Mouse (Mus musculus): ENCODE measurements around the gene Ccdc43. TPM values are rescaled to one million over a fixed set of nuclear protein-coding genes. Genes with fewer than 3 reads are reported as not detected.

Ccdc43 gene
- total and polyA plus RNA-seq, 3 experiments, result 6.8 to 22.8 (median 21.0) TPM

GRCm38 (mm10) chr11:102646226-102646625 lies 51.4 kb downstream of the Ccdc43 start:
- Histone ChIP-seq H3K27ac (no peak overlapping the region), H3K4me1 (ENCODE audit: control insufficient read depth, insufficient read depth, low read length) (peaks cover 2% of the 10 kb centered on the region), H3K4me3 (no peak overlapping the region), H3K9ac (ENCODE audit: low read depth, low read length) (no peak overlapping the region), H3K79me2 (replicated peaks; ENCODE audit: control insufficient read depth, insufficient read depth, low read length) (no peaks in the 10 kb centered on the region), H3K27me3 (ENCODE audit: control insufficient read depth, insufficient read depth, low read length) (no peaks in the 10 kb centered on the region), H3K36me3 (ENCODE audit: control insufficient read depth, insufficient read depth, low read length) (no peaks in the 10 kb centered on the region)
- intact Hi-C loops (cut with DNase I), result no loop called here
- WGBS, result 63% methylated on average over 13 of the region's 13 CpGs
- TF ChIP-seq CTCF (IDR thresholded peaks at IDR 0.05) (no peak), EP300 (IDR thresholded peaks at IDR 0.05; ENCODE audit: insufficient read depth, low read depth, low read length) (no peak), POLR2A (IDR thresholded peaks at IDR 0.05; ENCODE audit: insufficient read depth, low read depth, low read length) (no peak)
- DNase-seq, result no peak

- TF ChIP-seq CTCF (IDR thresholded peaks at IDR 0.05), result peak; percentile 34
- TF ChIP-seq POLR2A (IDR thresholded peaks at IDR 0.05; ENCODE audit: insufficient read depth, low read depth, low read length), result no peak
- TF ChIP-seq EP300 (IDR thresholded peaks at IDR 0.05; ENCODE audit: insufficient read depth, low read depth, low read length), result 0 out of 2 replicates have a peak, but pooled peaks have one; percentile 22
- no peak overlapping the region for H3K9ac ChIP-seq (ENCODE audit: low read depth, low read length)
- 30% methylated on average over 10 of the region's 10 CpGs for WGBS
- H3K27me3 ChIP-seq (ENCODE audit: control insufficient read depth, insufficient read depth, low read length), result no peaks in the 10 kb centered on the region
- H3K4me3 ChIP-seq, result no peak overlapping the region
- H3K79me2 ChIP-seq (replicated peaks; ENCODE audit: control insufficient read depth, insufficient read depth, low read length), result no peaks in the 10 kb centered on the region
- peak; percentile 58 to 66 for DNase-seq
- no peaks in the 10 kb centered on the region for H3K36me3 ChIP-seq (ENCODE audit: control insufficient read depth, insufficient read depth, low read length)
- H3K27ac ChIP-seq, result peak overlapping the region; percentile 41
- intact Hi-C loops (cut with DNase I), result no loop called here
- peaks cover 2% of the 10 kb centered on the region for H3K4me1 ChIP-seq (ENCODE audit: control insufficient read depth, insufficient read depth, low read length)
These were observed 53.6 kb downstream of the Ccdc43 start for GRCm38 (mm10) chr11:102643891-102644382.

- 39% methylated on average over 12 of the region's 12 CpGs for WGBS
- Histone ChIP-seq H3K27ac (no peak overlapping the region), H3K36me3 (ENCODE audit: control insufficient read depth, insufficient read depth, low read length) (no peaks in the 10 kb centered on the region), H3K4me1 (ENCODE audit: control insufficient read depth, insufficient read depth, low read length) (no peaks in the 10 kb centered on the region), H3K4me3 (no peak overlapping the region), H3K9ac (ENCODE audit: low read depth, low read length) (no peak overlapping the region), H3K27me3 (ENCODE audit: control insufficient read depth, insufficient read depth, low read length) (no peaks in the 10 kb centered on the region), H3K79me2 (replicated peaks; ENCODE audit: control insufficient read depth, insufficient read depth, low read length) (no peaks in the 10 kb centered on the region)
- peak in 1 of 2 experiments; percentile 25 for DNase-seq
- TF ChIP-seq CTCF (IDR thresholded peaks at IDR 0.05) (no peak), POLR2A (IDR thresholded peaks at IDR 0.05; ENCODE audit: insufficient read depth, low read depth, low read length) (no peak), EP300 (IDR thresholded peaks at IDR 0.05; ENCODE audit: insufficient read depth, low read depth, low read length) (no peak)
- intact Hi-C loops (cut with DNase I), result no loop called here
These were observed 60.7 kb downstream of the Ccdc43 start for GRCm38 (mm10) chr11:102636887-102637286.

Small RNA genes lying within 50 kb of the gene (microRNA-seq; reads per million reads assigned to microRNA genes)
- gene Gm22920, result 0 reads per million in 2 experiments

Other genes with a start within 250 kb of the Ccdc43 start
- gene Itga2b, start 227.7 kb downstream of the Ccdc43 start, total RNA-seq (2021), result 10 to 100 TPM in 1 of 2 experiments, 1 to 10 TPM in 1; 3.1 to 14.5 TPM
- gene Itga2b, start 227.7 kb downstream of the Ccdc43 start, polyA plus RNA-seq (2012; rRNA removed), result 3.5 and 6.9 TPM in 2 replicates
- 10 to 100 TPM; 14.8 to 18.0 TPM for gene Gpatch8, start 141.4 kb downstream of the Ccdc43 start, total RNA-seq (2021)
- gene Gpatch8, start 141.4 kb downstream of the Ccdc43 start, polyA plus RNA-seq (2012; rRNA removed), result 11.7 and 16.8 TPM in 2 replicates
- 1 to 10 TPM; 1.2 to 1.5 TPM for gene Gm11627, start 118.3 kb downstream of the Ccdc43 start, total RNA-seq (2021)
- gene Gm11627, start 118.3 kb downstream of the Ccdc43 start, polyA plus RNA-seq (2012; rRNA removed), result 4.0 and 4.9 TPM in 2 replicates
- gene Fzd2, start 93.4 kb downstream of the Ccdc43 start, total RNA-seq (2021), result 1 to 10 TPM; 2.6 to 2.8 TPM
- 7.2 and 10.0 TPM in 2 replicates for gene Fzd2, start 93.4 kb downstream of the Ccdc43 start, polyA plus RNA-seq (2012; rRNA removed)
- not detected for gene Meioc, start 34.1 kb downstream of the Ccdc43 start, total RNA-seq (2021)
- 0.09 TPM in 1 of 2 replicates, not detected in the other for gene Meioc, start 34.1 kb downstream of the Ccdc43 start, polyA plus RNA-seq (2012; rRNA removed)
- gene Adam11, start 63.7 kb upstream of the Ccdc43 start, total RNA-seq (2021), result 1 to 10 TPM; 3.4 to 4.9 TPM
- gene Adam11, start 63.7 kb upstream of the Ccdc43 start, polyA plus RNA-seq (2012; rRNA removed), result 10.1 and 12.5 TPM in 2 replicates
- 10 to 100 TPM; 19.4 to 23.4 TPM for gene Gjc1, start 121.9 kb upstream of the Ccdc43 start, total RNA-seq (2021)
- gene Gjc1, start 121.9 kb upstream of the Ccdc43 start, polyA plus RNA-seq (2012; rRNA removed), result 12.9 and 26.4 TPM in 2 replicates
- gene Higd1b, start 138.1 kb upstream of the Ccdc43 start, total RNA-seq (2021), result 10 to 100 TPM; 11.0 to 12.2 TPM
- gene Higd1b, start 138.1 kb upstream of the Ccdc43 start, polyA plus RNA-seq (2012; rRNA removed), result 15.2 and 21.6 TPM in 2 replicates
- gene Eftud2, start 183.2 kb upstream of the Ccdc43 start, total RNA-seq (2021), result 10 to 100 TPM; 36.0 to 37.4 TPM
- 44.9 and 62.6 TPM in 2 replicates for gene Eftud2, start 183.2 kb upstream of the Ccdc43 start, polyA plus RNA-seq (2012; rRNA removed)
- not detected for gene Ccdc103, start 183.4 kb upstream of the Ccdc43 start, total RNA-seq (2021)
- 0.18 and 0.20 TPM in 2 replicates for gene Ccdc103, start 183.4 kb upstream of the Ccdc43 start, polyA plus RNA-seq (2012; rRNA removed)
- not detected for gene Fam187a, start 187.4 kb upstream of the Ccdc43 start, total RNA-seq (2021)
- not detected in 2 replicates for gene Fam187a, start 187.4 kb upstream of the Ccdc43 start, polyA plus RNA-seq (2012; rRNA removed)
- gene Gfap, start 203.1 kb upstream of the Ccdc43 start, total RNA-seq (2021), result under 1 TPM; 0.08 to 0.30 TPM
- 0.18 TPM in 2 replicates for gene Gfap, start 203.1 kb upstream of the Ccdc43 start, polyA plus RNA-seq (2012; rRNA removed)
- under 1 TPM; 0.10 to 0.32 TPM for gene Kif18b, start 227.3 kb upstream of the Ccdc43 start, total RNA-seq (2021)
- gene Kif18b, start 227.3 kb upstream of the Ccdc43 start, polyA plus RNA-seq (2012; rRNA removed), result 0.18 and 0.32 TPM in 2 replicates
- gene C1ql1, start 248.9 kb upstream of the Ccdc43 start, total RNA-seq (2021), result not detected
- 0.10 TPM in 1 of 2 replicates, not detected in the other for gene C1ql1, start 248.9 kb upstream of the Ccdc43 start, polyA plus RNA-seq (2012; rRNA removed)